Mouse (Mus musculus) cerebellum, postnatal 36 days (tissue): ENCODE measurements around the gene Zbtb5.
"Not testable (repeated sequence)": the region's sequence is repeated elsewhere in the genome, so short reads cannot be mapped to it uniquely, and the experiment has no call there.

Experiments
- DNase-seq, 2 experiments: peaks; one replicate each; pipeline ENCODE4 v3.0.0; 2021 to 2022; ENCODE audit warnings: mixed read lengths in 2 of 2

Zbtb5 gene

DNA sequence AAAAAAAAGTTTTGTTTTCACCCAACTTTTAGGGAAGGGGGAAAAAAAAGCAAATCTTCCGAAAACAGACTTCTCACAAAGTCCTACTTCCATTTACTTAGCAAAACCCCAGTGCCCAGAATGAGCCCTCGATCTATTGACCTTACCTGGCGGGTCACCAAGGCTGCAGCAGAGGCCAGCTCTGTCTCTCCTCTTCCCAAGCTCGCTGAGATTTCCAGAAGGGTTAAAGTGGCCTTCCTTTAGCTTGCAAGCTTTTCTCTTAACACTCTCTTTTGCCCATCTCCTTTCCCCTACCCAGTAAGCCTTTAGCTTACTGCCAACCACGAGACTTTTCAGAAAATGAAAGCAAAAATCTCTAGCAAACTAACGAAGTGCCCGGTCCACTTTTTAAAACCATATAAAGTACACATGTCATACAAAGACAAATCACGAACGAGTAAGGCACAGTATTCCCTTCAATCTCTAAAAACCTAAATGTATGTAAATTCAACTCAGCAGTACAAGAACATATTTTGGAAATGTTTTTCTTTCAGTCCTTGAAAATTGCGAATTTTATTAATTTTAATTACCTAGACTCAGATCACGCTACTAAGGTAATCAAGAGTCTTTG is 1.3 kb downstream of the Zbtb5 start:
- peak in 1 of 2 experiments; percentile 21 for DNase-seq

DNA sequence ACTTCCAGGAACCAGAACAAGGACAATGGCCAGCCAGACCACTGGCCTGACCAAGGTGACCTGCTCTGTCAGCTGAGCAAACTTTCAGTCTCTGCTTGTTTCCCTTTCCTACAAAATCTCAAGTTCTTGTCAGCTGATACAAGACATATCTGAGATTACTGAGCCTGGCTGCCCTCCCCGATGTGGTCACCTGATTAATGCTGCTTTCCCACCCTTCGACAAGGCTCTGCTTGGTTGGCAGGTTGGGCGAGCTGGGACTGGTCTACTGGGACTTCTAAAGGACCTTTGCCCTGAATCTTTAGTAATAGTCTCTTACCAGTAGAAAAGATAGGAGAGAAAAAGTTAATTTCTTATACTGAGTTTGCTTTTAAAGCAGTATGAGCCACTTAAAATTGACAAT is 6.8 kb downstream of the Zbtb5 start:
- no peak for DNase-seq

DNA sequence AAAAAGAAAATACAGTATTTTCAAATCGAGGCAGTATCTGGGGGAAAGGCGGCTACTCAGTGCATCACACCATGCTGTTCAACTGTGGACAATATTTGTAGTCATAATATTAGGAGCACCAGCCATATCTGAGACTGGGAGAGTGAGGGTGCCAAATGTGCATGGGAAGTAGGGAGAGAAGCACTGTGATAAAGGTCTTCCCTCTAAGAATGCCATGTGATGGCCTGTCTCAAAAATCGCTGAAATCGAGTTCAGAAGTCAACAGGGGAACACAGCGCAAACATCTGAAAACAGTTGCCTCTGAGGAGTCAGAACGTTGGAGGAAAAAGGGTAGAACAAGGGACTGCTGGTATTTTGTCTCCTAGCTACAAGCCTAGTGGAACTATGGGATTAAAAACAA is 12.2 kb downstream of the Zbtb5 start:
- no peak for DNase-seq

DNA sequence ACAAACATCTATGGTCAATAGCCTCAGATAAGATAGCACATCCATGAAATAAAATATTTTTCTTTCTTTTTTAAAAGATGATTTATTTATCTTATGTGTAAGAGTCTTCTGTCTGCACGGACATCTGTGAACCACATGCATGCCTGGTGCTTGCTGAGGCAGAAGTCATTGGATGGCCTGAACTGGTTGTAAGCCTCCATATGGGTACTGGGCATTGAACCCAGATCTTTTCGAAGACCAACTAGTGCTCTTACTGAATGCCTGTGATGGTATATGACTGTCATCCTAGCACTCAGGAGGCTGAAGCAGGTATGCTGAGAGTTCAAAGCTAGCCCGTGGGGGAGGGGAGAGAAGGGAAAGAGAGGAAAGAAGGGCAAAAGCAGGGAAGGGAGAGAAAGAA is 14.1 kb downstream of the Zbtb5 start:
- DNase-seq: no peak

DNA sequence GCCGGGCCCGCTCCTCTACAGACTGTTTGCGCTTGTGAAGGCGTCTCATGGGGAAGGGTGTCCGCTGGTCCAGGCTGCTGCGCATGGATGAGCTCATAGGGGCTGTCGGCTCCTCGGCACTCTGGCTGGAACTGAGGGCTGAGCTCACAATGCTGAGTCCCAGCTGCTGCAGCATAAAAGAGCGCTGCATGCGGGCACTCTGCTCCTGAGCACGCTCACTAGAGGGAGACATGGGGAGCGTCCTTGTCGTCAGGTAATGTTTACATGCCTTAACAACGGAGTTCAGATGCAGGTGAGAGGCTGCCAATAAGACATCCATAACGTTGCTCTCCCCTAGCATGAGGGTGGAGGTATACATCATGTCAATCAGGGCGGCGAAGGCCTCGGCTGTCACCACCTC is 17.4 kb downstream of the Zbtb5 start:
- DNase-seq: no peak

DNA sequence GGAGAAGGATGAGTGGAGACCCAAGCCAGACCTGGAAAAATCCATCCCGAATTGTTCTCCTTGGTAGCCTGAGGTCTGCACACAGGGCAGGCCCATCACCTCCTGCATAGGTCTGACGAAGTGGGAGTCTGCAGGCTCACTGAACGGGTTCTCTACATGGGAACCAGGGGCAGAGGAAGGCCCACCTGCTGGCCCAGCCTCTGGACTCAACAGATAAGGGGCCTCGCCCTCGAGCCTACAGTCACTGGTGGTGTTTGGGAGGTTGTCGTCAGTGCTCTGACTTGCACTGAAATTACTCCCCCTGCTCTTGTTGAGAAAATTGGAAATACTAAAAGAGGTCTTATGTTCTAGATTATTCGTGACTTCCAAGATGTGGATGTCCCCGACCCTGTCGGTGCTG is 18.4 kb downstream of the Zbtb5 start:
- no peak for DNase-seq

DNA sequence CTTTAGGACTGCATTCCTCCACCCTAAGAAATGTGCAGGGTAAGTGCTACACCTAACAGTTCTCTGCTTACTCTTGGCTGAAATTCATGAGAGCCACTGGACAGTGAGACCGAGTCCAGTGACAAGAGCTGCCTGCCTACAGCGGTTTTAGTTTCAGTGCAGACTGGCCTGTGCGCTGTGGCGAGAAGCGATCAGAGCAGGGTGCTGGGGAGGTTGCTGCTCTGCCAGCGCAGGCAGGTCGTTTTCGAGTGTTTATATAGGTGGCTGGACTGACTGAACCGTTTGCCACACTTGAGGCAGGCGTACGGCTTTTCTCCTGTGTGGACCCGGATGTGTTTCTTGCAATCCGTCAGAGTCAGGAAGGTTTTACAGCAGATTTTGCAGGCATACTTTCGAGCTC is 19.0 kb downstream of the Zbtb5 start:
- not testable (repeated sequence) for DNase-seq

DNA sequence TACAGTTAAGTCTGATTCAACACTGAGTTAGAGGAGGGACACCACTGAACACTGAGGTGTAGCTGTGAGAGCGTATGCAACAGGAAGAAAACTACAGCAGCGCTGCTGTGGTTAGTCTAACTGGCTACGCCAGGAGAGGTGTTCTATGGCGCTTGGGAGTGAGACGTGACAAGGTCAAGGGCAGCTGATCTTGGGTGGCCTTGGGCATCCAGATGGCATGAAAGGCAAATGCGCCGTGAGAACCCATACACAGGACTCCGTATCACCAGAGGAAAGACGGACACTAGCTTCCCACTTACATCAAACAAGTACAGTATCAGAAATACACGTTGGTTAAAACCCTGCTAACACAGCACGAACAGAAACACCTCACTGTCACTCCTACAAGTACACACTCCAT is 19.9 kb downstream of the Zbtb5 start:
- DNase-seq: not testable (repeated sequence)

DNA sequence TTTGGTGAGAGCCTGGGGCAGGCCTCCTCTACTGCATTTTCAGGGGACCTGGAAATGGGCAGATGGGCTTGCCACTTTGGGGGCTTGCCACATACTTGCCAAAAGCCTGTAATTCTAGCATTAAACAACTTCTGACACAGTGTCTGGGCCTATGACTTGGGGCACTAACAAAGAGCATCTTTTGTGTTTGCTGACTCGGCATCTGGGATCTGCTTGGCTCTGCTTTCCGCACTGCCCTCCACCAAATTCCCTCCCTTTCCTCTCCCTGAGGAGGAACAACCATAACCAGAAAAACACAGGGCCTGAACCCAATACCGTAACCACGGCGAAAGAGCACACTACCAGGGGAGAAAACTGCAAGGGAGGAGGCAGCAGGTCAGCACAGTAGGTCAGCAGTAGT is 21.7 kb downstream of the Zbtb5 start:
- DNase-seq: no peak

DNA sequence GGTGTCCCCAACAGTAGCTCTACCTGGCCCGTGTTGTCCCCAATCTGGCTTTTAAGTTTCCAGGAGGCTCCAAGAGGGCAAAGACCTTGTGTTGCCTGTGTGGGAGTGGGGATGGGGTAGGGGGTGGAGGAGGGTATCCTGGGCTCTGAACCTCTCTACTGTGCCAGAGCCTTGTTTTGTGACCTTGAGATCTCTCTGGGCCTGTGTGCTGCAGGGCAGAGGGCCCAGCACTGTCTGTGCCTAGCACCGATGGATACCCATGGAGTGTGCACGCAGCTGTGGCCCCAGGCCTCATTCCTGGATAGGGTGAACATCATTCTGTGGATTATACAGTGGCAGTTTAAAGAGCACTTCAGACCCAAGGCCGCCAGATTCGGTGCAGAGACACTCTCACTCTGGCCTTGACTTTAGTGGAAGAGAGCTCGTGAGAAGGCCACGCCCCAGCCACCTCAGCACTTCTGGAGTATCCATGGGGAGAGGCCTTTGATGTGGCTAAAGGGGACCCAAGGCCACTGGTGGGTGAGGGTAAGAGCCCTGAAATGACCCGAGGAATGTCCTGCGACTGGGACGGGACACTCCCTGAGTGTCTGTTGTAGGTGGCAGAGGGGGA is 29.0 kb downstream of the Zbtb5 start:
- no peak for DNase-seq

DNA sequence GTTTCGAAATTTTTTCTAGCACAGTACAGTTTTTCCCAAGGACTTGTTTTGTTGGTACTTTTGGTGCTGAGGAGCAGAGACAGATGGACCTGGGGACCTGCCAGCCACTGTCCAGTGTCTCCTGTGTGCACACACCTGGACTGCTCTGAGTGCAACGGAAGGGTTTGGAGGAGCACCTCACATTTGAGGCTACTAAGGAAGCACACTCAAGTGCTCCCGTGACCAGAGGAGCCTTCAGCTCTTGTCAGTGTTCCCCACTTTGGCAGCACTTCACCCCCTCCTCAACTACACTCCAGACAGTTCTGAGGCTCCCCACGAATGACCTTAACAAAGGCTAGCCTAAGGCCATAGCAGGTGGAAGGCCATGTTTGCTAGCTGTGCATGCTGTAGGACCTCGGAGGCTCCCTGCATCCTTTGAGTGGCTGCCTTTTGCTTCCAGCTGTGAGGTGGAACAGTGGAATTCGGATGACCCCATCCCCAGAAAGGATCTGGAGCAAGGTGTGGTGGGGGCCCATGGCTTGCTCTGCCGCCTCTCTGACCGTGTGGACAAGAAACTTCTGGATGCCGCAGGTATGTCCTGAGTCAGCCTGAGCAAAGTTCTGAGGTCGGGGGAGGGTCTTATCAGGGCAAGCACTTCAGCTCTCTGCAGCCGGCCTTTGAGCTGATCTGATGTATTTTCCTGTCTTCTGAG is 29.6 kb downstream of the Zbtb5 start:
- DNase-seq: no peak

DNA sequence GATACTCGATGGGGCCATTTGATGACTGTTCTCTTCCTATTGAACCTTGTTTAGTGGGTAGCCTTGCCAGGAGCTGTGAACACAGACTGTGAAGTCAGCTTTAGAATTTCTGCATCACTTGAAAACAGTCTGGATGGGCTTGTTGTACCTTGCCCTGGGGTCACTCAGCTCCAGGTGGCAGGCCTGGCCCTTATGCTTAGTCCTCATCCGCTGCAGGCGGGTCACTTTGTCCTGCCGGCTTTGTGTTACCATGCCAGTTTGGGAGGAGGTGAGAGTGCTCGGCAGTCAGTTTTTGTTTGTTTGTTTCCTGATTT is 30.3 kb downstream of the Zbtb5 start:
- DNase-seq: no peak

DNA sequence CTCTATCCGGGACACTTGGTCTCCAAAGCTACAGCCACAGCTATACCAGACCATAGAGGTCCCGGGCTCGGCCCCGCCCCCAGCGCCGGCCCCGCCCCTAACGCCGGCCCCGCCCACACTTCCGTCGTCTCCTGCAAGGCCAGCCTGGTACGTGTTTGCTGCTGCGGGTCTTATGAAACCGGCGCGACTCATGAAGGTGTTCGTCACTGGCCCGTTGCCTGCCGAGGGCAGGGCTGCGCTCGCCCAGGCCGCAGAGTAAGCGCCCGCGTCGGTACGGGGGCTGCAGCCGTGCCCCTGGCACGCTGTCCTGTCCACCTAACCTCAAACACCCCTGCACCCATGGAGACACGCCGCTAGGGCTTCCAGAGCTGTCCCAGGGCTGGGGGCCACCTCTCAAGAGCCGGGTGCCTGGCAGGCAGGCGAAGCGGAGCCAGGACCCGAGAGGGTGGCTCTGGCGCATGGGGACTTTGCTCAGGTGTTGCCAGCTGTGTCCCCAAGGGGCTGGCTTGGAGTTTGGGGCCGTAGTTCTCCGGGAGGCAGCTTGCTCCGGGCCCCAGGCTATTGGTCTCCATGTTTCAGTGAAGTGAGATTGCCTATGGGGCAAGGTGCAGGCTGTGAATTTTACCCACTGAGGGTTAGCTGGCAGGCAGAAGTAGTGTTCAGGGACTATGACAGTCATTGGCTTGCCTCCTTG is 30.8 kb downstream of the Zbtb5 start, which contains the start of gene Grhpr:
Gene Grhpr, plus strand, starts transcription at position 116 of the 694 bp plus-strand sequence.
- DNase-seq: peak; percentile 62 to 74

DNA sequence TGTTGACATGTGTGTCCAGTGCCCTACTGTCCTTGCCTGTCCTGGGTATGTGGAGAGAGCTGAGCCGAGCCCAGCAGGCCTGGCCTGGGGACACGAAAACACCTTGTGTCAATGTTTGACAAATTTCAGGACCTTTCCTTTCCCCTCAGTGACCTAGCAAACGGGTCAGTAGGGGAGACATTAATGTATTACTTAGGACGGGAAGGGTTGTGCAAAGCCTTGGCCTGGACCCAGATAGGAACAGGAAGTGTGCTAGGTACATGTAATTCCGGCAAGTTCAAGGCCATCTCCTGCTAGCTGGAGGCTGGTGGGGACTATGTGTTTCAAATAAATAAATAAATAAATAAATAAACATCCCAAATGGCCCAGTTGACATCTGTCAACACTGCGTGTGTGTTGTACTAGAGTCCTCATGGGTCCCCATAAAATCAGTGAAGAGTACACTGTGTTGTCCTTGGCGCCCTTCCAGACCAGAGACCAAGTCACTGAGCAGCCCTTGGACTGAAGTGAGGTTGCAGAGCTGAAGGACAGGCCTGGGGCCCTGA is 32.3 kb downstream of the Zbtb5 start:
- DNase-seq: no peak

DNA sequence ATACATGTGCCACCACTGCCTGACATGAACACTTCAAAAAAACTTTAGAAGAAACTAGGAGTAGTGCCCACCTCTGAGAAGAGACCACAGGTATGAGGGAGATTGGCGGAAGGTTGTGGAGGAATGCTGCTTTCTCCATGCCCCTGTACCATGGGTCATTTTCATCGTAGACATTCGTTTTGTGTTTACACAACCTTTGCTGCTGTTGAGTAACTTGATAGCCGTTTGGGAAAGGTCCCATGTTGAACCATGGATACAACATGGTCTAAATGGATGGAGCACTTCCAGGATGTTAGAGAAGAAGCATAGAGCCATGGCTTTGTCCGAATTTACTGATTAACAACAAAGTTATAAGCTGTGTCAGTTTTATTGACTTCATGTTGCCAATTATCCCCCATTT is 34.0 kb downstream of the Zbtb5 start:
- no peak for DNase-seq

DNA sequence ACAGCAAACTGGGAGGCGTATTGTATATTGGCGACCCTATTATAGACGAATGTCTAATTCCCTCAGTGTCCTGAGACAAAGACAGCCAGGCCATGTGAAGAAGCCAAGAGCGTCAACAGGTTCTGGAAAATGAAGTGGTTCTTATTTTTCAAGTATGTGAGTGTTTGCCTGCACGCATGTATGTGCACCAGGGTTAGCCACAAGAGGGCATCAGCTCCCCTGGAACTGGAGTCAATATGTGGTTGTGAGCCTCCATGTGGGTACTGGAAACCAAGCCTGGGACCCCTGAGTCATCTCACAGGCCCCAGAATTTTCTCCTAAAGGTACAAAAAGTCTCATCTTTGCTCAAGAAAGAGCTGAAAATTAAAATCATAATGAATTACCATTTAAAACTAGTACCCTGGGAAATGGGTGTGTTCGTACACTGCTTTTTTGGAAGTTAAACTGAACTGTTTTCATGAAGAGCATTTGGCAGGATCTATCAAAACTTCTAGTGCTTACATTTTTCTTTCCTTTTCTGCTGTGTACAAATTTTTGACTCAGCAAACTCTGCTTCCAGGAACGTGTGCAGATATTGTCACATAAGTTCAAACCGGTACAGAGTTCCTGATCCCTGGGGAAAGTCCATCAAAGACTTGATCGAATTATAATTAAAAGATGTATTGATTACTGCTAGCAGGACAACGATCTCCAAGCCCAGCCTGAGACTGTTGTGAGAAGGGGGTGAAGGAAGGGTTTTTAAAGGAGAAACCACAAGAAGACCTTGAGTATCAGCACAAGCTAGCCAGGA is 35.1 kb downstream of the Zbtb5 start:
- no peak for DNase-seq

DNA sequence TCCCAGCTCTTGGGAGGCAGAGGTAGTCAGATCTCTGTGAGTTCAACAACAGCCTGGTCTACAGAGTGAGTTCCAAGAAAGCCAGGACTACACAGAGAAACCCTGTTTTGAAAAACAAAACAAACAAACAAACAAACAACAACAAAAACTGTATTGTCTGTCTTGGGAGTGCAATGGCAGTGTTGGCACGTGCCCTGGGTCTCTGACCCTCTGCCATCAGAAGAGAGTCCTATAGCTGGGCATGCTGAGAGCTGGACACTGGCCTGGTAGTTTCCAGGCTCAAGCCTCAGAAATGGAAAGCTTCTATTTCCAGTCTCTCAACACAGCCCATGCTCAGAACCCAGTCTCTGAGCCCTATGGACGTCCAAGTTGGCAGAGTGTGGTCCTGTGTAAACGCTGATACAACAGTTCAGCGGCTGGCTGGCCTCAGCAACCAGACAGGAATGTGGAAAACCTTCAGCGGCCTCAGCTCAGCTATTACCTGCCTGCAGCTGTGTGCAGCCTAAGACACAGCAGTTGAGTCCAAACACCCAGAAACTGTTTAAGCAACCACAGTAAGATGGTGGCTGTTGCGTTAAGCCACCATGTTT is 36.1 kb downstream of the Zbtb5 start:
- no peak for DNase-seq

DNA sequence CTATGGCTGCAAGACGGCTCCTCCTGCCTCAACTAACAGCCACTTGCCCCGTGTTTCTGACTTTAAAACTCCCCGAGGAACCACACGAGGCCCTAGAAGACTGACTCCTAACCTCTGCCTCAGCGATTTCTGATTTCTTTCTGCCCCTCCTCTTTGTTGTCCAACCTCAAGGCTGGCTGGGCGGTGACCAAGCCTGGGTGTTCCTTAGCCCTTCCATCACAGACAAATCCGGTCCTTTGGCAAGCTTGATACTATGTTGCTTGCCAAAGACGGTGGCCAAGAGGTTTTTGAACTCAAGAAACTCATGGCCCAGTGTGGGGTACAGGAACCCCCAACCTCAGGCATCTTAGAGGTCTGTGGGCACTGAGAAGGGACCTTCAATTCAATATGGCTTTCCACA is 37.9 kb downstream of the Zbtb5 start:
- DNase-seq: no peak

DNA sequence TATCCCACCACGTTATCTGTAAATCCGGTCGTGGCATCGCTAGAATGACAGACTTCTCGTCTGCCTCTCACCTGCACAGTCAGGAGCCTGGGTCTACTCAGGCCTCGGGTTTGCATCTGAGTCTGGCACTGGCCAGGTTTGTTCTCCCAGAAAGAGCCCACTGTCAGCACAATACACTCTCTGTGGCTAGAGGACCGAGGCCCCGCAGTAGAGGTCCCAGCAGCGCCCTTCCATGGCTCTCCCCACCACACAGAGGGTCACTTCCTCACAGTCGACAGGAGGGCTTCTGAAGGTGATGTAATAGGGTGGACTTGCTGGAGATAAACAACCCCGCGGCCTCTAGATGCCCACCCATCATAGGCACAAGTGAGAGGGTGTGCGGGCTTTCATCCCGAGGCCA is 38.3 kb downstream of the Zbtb5 start:
- DNase-seq: no peak

DNA sequence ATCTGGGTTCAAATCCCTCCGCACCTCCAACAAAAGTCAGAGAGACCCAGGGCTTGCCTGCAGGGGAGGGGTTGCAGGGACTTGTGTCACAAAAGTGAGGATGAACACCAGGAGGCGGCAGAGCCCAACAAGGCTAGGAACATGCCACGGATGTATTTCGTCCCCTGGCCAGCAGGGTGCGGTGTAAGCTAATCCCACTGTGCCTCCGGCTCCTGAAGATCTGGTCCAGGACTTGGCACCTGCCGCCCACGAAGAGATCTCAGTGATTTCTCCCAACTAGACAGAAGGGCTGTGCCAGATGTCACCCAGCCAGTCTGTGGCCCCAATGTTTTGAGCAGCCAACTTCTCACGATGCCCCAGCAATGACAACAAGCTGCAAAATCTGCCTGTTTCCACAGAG is 38.8 kb downstream of the Zbtb5 start:
- DNase-seq: peak; percentile 90

DNA sequence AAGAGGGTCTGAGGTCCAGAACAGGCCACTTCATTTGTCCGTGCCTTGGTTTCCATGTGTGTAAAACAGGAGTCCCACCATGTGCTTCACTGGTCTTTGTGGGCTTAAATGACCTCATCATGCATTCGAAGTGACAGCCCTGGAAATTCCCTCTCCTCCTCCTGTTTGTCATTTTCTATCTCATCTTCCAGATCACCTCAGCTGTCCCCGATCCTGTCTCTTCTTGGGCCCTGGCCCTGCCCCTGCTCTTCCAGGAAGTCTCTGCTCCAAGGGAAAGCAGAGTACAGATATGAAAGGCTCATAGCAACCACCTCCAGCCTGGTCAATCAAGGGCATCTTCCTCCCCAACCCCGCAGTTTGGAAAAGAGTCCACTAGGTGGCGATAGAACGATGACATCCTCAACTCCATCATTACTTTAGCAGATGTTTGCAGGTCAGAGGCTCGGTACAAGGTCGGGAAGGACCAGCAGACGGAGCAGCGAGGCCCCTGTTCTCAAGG is 41.6 kb downstream of the Zbtb5 start:
- DNase-seq: peak; percentile 49 to 63

DNA sequence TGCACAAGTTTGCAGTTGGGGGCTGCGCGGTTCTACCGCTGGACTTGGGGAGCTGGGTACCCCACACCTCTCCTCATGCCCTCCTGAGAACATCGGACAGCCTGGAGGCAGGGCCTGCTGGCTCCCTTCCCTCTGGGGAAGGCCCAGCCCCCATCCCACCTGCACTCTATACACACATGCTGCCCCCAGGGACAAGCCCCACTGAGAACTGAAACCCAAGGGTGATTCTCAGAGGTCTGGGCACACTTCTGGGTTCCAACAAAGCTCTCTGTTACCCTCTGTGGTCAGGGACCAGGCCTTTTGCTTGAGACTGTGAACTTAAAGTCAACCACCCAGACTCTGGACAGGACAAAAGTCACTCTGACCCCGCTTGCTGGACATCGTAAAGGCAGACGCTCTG is 42.2 kb downstream of the Zbtb5 start:
- DNase-seq: no peak
